Mouse (Mus musculus) layer of hippocampus, adult 18-20 months (tissue): ENCODE data around the gene Gm17402. TPM values are rescaled to one million over a fixed set of nuclear protein-coding genes. Genes with fewer than 3 reads are reported as not detected.

Experiments
- total RNA-seq, 2 experiments: library from RNA; stranded (reverse); gene quantifications; 2 replicates each; pipeline ENCODE4 v1.2.3; 2021

Gm17402 gene
- total RNA-seq, 2 experiments from 2014 or later: not detected

Other genes starting within 250 kb of the Gm17402 start
- gene Mlf1, start 1.1 kb downstream of the Gm17402 start, total RNA-seq: 1 to 10 TPM in 1 of 2 experiments, under 1 TPM in 1; 0.61 to 2.0 TPM
- 10 to 100 TPM; 52.1 to 57.7 TPM for gene Gfm1, start 54.9 kb upstream of the Gm17402 start, total RNA-seq
- 10 to 100 TPM; 45.4 to 49.6 TPM for gene Lxn, start 88.8 kb upstream of the Gm17402 start, total RNA-seq
- gene Rarres1, start 140.4 kb upstream of the Gm17402 start, total RNA-seq: 1 to 10 TPM; 1.2 to 1.3 TPM
- gene Mfsd1, start 207.6 kb upstream of the Gm17402 start, total RNA-seq: 10 to 100 TPM; 38.0 to 43.9 TPM